In genomic region chr15:83447791-83448544, GRCm38 (mm10) we compare ENCODE assay signal across 9 mouse cellular contexts. TPM values are rescaled to one million over a fixed set of nuclear protein-coding genes. Genes with fewer than 3 reads are reported as not detected.
A peak's percentile ranks its signal among the peaks of the same experiment; 100 is the strongest.
DNase-seq lines count a peak whose midpoint lies in the region; ATAC-seq lines count a peak whose summit lies in the region.
"Had no signal": no experiment of that assay in that cellular context is flagged by ENCODE, and none has a peak within 500 bp of the region (broad histone marks: within the 10 kb centered on the region; RNA-seq: fewer than 3 reads in every experiment).

No protein-coding gene starts in this region.

- DNase-seq in left cerebral cortex, adult 11 months (ENCODE audit: low spot score): peak; percentile 48
- no peak for DNase-seq in left cerebral cortex, postnatal 4 days
- DNase-seq in left cerebral cortex, adult 8-10 months (ENCODE audit: low spot score in 2 of 2): peak; percentile 40 to 71
- DNase-seq in right cerebral cortex, postnatal 36 days (ENCODE audit: low spot score in 2 of 2): peak; percentile 54 to 77
- no peak for DNase-seq in thymus, postnatal 4 days
- no peak for DNase-seq in midbrain, embryonic 14.5 days
- DNase-seq in kidney, postnatal 14 days: no peak

- no peak overlapping the region for H3K4me2 ChIP-seq in midbrain, embryonic 14.5 days (ENCODE audit: low read length)
- H3K4me2 ChIP-seq: midbrain, embryonic 12.5 days had no signal

- WGBS in midbrain, embryonic 14.5 days: 62% methylated on average over 10 of the region's 10 CpGs

- no peaks in the 10 kb centered on the region for H3K27me3 ChIP-seq in midbrain, embryonic 14.5 days (ENCODE audit: control insufficient read depth, insufficient read depth, low read length)
- H3K27me3 ChIP-seq: midbrain, embryonic 12.5 days had no signal

- H3K36me3 ChIP-seq in midbrain, embryonic 14.5 days (ENCODE audit: control insufficient read depth, insufficient read depth, low read length): no peaks in the 10 kb centered on the region
- H3K36me3 ChIP-seq: midbrain, embryonic 12.5 days had no signal

- no peak overlapping the region for H3K4me3 ChIP-seq in midbrain, embryonic 14.5 days (replicated peaks; ENCODE audit: low read depth, low read length)
- H3K4me3 ChIP-seq: midbrain, embryonic 12.5 days had no signal

- intact Hi-C loops in left cerebral cortex, postnatal 4 days (cut with DNase I): no loop called here

- ATAC-seq in frontal cortex, adult (ENCODE audit: low TSS enrichment): peak; percentile 87
- no peak for ATAC-seq in midbrain, embryonic 14.5 days (ENCODE audit: low FRiP score, low TSS enrichment)

- H3K9ac ChIP-seq in midbrain, embryonic 14.5 days (replicated peaks; ENCODE audit: low read length): no peak overlapping the region
- H3K9ac ChIP-seq: midbrain, embryonic 12.5 days had no signal

- 0 out of 2 replicates have a peak, but pooled peaks cover 2% of the 10 kb centered on the region for H3K4me1 ChIP-seq in midbrain, embryonic 14.5 days (ENCODE audit: control insufficient read depth, insufficient read depth, low read length)

- no peak overlapping the region for H3K27ac ChIP-seq in midbrain, embryonic 14.5 days (replicated peaks; ENCODE audit: low read depth, low read length)
- H3K27ac ChIP-seq: midbrain, embryonic 12.5 days had no signal

- no peaks in the 10 kb centered on the region for H3K9me3 ChIP-seq in midbrain, embryonic 14.5 days (ENCODE audit: control insufficient read depth, low read length)
- H3K9me3 ChIP-seq: midbrain, embryonic 12.5 days had no signal

RNA-seq across cellular contexts. Expression of gene Pacsin2, which starts 16.4 kb away (rescaled TPM):
- total RNA-seq in left cerebral cortex, postnatal 4 days (2021): 10 to 100 TPM; 23.2 to 24.9 TPM
- 100 to 1,000 TPM in 2 of 4 experiments, 10 to 100 TPM in 2; 86.2 to 103 (median 98.5) TPM for total RNA-seq in left cerebral cortex, adult 8-10 months (2022)
- polyA plus RNA-seq in midbrain, embryonic 14.5 days (2014; fragmentation: Nextera tagmentation; extraction: Ambion mirVana): 14.5 and 17.7 TPM in 2 replicates

Comparison
In these comparisons a context has a peak if more than half of its experiments do, and no peak if none do; other contexts are left out.
1. DNase-seq: peak in left cerebral cortex, adult 11 months (single experiment), left cerebral cortex, adult 8-10 months (2 of 2) and right cerebral cortex, postnatal 36 days (2 of 2); none in left cerebral cortex, postnatal 4 days (single experiment), thymus, postnatal 4 days (single experiment), midbrain, embryonic 14.5 days (single experiment) and kidney, postnatal 14 days (single experiment).